ENCODE assay signal across 9 mouse cellular contexts in the genomic region with DNA sequence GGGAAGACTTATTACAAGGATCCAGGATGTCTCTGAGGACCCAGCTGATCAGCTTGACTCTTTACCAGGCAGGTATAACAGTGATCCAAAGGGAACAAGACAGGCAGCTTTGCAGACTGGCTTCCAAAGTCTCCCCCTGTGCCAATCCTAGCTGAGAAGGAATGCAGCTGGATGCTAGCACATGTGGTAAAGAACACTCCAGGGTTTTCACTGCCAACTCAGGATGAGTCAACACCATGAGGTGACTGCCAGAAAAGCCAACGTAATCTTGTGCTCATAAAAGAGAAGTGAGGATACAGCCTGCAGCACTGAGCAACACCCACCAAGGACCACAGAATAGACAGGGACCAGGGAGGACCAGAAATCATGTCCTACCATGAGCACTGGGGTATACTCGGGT.
DNase-seq lines count a peak whose midpoint lies in the region; TF ChIP-seq lines count a peak whose summit lies in the region.
"Had no signal": no experiment of that assay in that cellular context is flagged by ENCODE, and none has a peak within 500 bp of the region (broad histone marks: within the 10 kb centered on the region; RNA-seq: fewer than 3 reads in every experiment).

No protein-coding gene starts in this region.

- H3K27me3 ChIP-seq in myocyte (ENCODE audit: control insufficient read depth, insufficient read depth, insufficient read length) = no peaks in the 10 kb centered on the region
- H3K27me3 ChIP-seq: forebrain, embryonic 13.5 days; liver, embryonic 12.5 days had no signal

- peak; percentile 27 to 50 for DNase-seq in lung, adult 18-20 months
- DNase-seq in lung, adult 2 months = no peak
- DNase-seq in adrenal gland, postnatal 25 days = peak; percentile 19
- peak; percentile 86 for DNase-seq in heart, postnatal 10 days
- no peak for DNase-seq in kidney, postnatal 36 days
- DNase-seq in spleen, postnatal 14 days (ENCODE audit: low spot score in 2 of 2) = no peak

- WGBS in lung, adult 2 months = 42% methylated on average over 2 of the region's 2 CpGs

- H3K4me3 ChIP-seq in lung, adult 2 months (replicated peaks; ENCODE audit: extremely low read depth, low read depth, low read length) = no peak overlapping the region
- no peak overlapping the region for H3K4me3 ChIP-seq in myocyte
- H3K4me3 ChIP-seq: forebrain, embryonic 13.5 days; liver, embryonic 12.5 days had no signal

- no peaks in the 10 kb centered on the region for H3K4me1 ChIP-seq in lung, adult 2 months (ENCODE audit: control insufficient read depth, insufficient read depth, low read length)
- H3K4me1 ChIP-seq: forebrain, embryonic 13.5 days; liver, embryonic 12.5 days had no signal

- H3ac ChIP-seq in myocyte (ENCODE audit: control insufficient read depth, insufficient read length) = no peak overlapping the region

- intact Hi-C loops in heart, postnatal 10 days (cut with DNase I) = loop anchor here (2.0 to 5.0 kb wide), 2 partner anchors 56 to 81 kb away; no protein-coding TSS in a partner anchor

- no peak for TF ChIP-seq POLR2A in lung, adult 2 months (IDR thresholded peaks at IDR 0.05; ENCODE audit: borderline replicate concordance, extremely low read depth, low read depth, low read length)
- no peak for TF ChIP-seq POLR2A in myocyte (IDR thresholded peaks at IDR 0.05; ENCODE audit: insufficient read length, low read depth)

- no peaks in the 10 kb centered on the region for H3K36me3 ChIP-seq in myocyte (ENCODE audit: control insufficient read depth, insufficient read depth)
- H3K36me3 ChIP-seq: liver, embryonic 12.5 days had no signal

- H3K4me2 ChIP-seq in myocyte (ENCODE audit: low read depth) = peak overlapping the region; percentile 51
- H3K4me2 ChIP-seq: forebrain, embryonic 13.5 days; liver, embryonic 12.5 days had no signal

- H3K79me2 ChIP-seq in myocyte (ENCODE audit: control insufficient read depth, insufficient read depth) = no peaks in the 10 kb centered on the region

- TF ChIP-seq CTCF in lung, adult 2 months (IDR thresholded peaks at IDR 0.05; ENCODE audit: insufficient read depth, low read length) = no peak

TF ChIP-seq in myocyte, 11 proteins besides CTCF, POLR2A, EP300 and RAD21:
- TF ChIP-seq USF1 (IDR thresholded peaks at IDR 0.05; ENCODE audit: low read depth) (no peak), CEBPB (IDR thresholded peaks at IDR 0.05; ENCODE audit: insufficient read depth, poor library complexity, severe bottlenecking) (peak; percentile 30; the same call in 1 of the 2 replicates), MYOG (IDR thresholded peaks at IDR 0.05; ENCODE audit: control insufficient read depth in 1 of 3, insufficient read depth in 1 of 3, insufficient read length in 2 of 3, low read depth in 2 of 3) (no peak), REST (IDR thresholded peaks at IDR 0.05; ENCODE audit: insufficient read depth, insufficient read length) (no peak), E2F4 (IDR thresholded peaks at IDR 0.05; ENCODE audit: insufficient read depth) (no peak), MAX (IDR thresholded peaks at IDR 0.05; ENCODE audit: low read depth) (peak; percentile 58), TCF3 (IDR thresholded peaks at IDR 0.05; ENCODE audit: insufficient read length, low read depth) (no peak), SRF (IDR thresholded peaks at IDR 0.05; ENCODE audit: control insufficient read depth, insufficient read length, low read depth) (no peak), POLR2AphosphoS2 (IDR thresholded peaks at IDR 0.05; ENCODE audit: insufficient read length, low read depth) (no peak), TCF12 (IDR thresholded peaks at IDR 0.05; ENCODE audit: insufficient read depth, poor library complexity, severe bottlenecking) (peak; percentile 49), MYOD1 (IDR thresholded peaks at IDR 0.05; ENCODE audit: control insufficient read depth in 1 of 3, insufficient read length in 2 of 3, low read depth in 2 of 3) (peak in 1 of 3 experiments; percentile 24)

Comparison
In these comparisons a context has a peak if more than half of its experiments do, and no peak if none do; other contexts are left out.
1. DNase-seq: peak in lung, adult 18-20 months (2 of 2), adrenal gland, postnatal 25 days (single experiment) and heart, postnatal 10 days (2 of 2); none in lung, adult 2 months (single experiment), kidney, postnatal 36 days (0 of 2) and spleen, postnatal 14 days (0 of 2).